Mouse (Mus musculus): ENCODE measurements at regions not wholly inside any gene's neighbourhood (a gene's known extent, or its start where the extent isn't known, plus 50 kb on each side); places are given as distances from the start of the nearest gene placed in this dataset.
A peak's percentile ranks its signal among the peaks of the same experiment; 100 is the strongest.

- Histone ChIP-seq H3K27ac (ENCODE audit: insufficient read depth, low read length) (no peak overlapping the region), H3K9me3 (replicated peaks; ENCODE audit: control insufficient read depth, insufficient read depth, low read length, poor library complexity, severe bottlenecking) (peaks cover 12% of the 10 kb centered on the region), H3K36me3 (ENCODE audit: control insufficient read depth, insufficient read depth, low read length, poor library complexity, severe bottlenecking) (no peaks in the 10 kb centered on the region), H3K9ac (ENCODE audit: low read depth, poor library complexity, severe bottlenecking) (no peak overlapping the region), H3K4me3 (ENCODE audit: low read depth, low read length) (no peak overlapping the region), H3K27me3 (ENCODE audit: control insufficient read depth, insufficient read depth, low read length, poor library complexity, severe bottlenecking) (no peaks in the 10 kb centered on the region), H3K4me1 (ENCODE audit: control insufficient read depth, insufficient read depth, low read length) (no peaks in the 10 kb centered on the region)
- no peak for TF ChIP-seq POLR2A (IDR thresholded peaks at IDR 0.05; ENCODE audit: insufficient read depth, low read length)
- TF ChIP-seq EP300 (IDR thresholded peaks at IDR 0.05; ENCODE audit: insufficient read depth, low read depth, low read length): no peak
- TF ChIP-seq CTCF (IDR thresholded peaks at IDR 0.05; ENCODE audit: low read depth, low read length): no peak
Observed at GRCm38 (mm10) chr6:49893113-49893512, 70.6 kb downstream of the Npy start.

DNA sequence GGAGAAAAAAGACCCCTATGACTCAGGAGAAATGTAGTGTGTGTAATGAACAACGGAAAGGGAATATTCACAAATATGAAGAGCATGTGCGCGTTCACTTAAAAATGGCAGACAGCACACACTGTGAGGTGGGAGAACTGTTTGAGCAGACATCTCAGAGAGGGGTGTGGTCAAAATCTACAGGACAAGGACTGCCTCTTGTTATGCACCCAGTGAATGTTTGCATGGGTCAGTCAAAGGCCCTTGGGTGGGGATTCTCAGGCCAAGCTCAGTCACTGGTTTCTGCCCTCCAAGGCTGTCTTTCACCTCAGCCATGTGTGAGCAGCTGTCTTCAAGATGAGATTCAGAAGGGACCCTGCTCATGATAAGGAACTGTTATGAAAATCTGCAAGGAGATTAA, 76.6 kb downstream of the Npy start:
- TF ChIP-seq CTCF (IDR thresholded peaks at IDR 0.05; ENCODE audit: low read depth, low read length): no peak
- TF ChIP-seq EP300 (IDR thresholded peaks at IDR 0.05; ENCODE audit: insufficient read depth, low read depth, low read length): no peak
- no peak for TF ChIP-seq POLR2A (IDR thresholded peaks at IDR 0.05; ENCODE audit: insufficient read depth, low read length)
- H3K4me1 ChIP-seq (ENCODE audit: control insufficient read depth, insufficient read depth, low read length): no peaks in the 10 kb centered on the region
- no peak overlapping the region for H3K4me3 ChIP-seq (ENCODE audit: low read depth, low read length)
- no peak overlapping the region for H3K27ac ChIP-seq (ENCODE audit: insufficient read depth, low read length)
- no peaks in the 10 kb centered on the region for H3K36me3 ChIP-seq (ENCODE audit: control insufficient read depth, insufficient read depth, low read length, poor library complexity, severe bottlenecking)
- H3K27me3 ChIP-seq (ENCODE audit: control insufficient read depth, insufficient read depth, low read length, poor library complexity, severe bottlenecking): no peaks in the 10 kb centered on the region
- no peak overlapping the region for H3K9ac ChIP-seq (ENCODE audit: low read depth, poor library complexity, severe bottlenecking)
- H3K9me3 ChIP-seq (replicated peaks; ENCODE audit: control insufficient read depth, insufficient read depth, low read length, poor library complexity, severe bottlenecking): peaks cover 8% of the 10 kb centered on the region

- no peak overlapping the region for H3K27ac ChIP-seq (ENCODE audit: insufficient read depth, low read length)
- no peaks in the 10 kb centered on the region for H3K27me3 ChIP-seq (ENCODE audit: control insufficient read depth, insufficient read depth, low read length, poor library complexity, severe bottlenecking)
- TF ChIP-seq POLR2A (IDR thresholded peaks at IDR 0.05; ENCODE audit: insufficient read depth, low read length) (no peak), CTCF (IDR thresholded peaks at IDR 0.05; ENCODE audit: low read depth, low read length) (no peak), EP300 (IDR thresholded peaks at IDR 0.05; ENCODE audit: insufficient read depth, low read depth, low read length) (no peak)
- no peak overlapping the region for H3K9ac ChIP-seq (ENCODE audit: low read depth, poor library complexity, severe bottlenecking)
- no peaks in the 10 kb centered on the region for H3K36me3 ChIP-seq (ENCODE audit: control insufficient read depth, insufficient read depth, low read length, poor library complexity, severe bottlenecking)
- H3K9me3 ChIP-seq (replicated peaks; ENCODE audit: control insufficient read depth, insufficient read depth, low read length, poor library complexity, severe bottlenecking): no peaks in the 10 kb centered on the region
- H3K4me3 ChIP-seq (ENCODE audit: low read depth, low read length): no peak overlapping the region
- H3K4me1 ChIP-seq (ENCODE audit: control insufficient read depth, insufficient read depth, low read length): no peaks in the 10 kb centered on the region
Observed at GRCm38 (mm10) chr6:49901512-49901911, 79.0 kb downstream of the Npy start.

GRCm38 (mm10) chr6:49904001-49904400, 81.5 kb downstream of the Npy start:
- no peak overlapping the region for H3K27ac ChIP-seq (ENCODE audit: insufficient read depth, low read length)
- TF ChIP-seq CTCF (IDR thresholded peaks at IDR 0.05; ENCODE audit: low read depth, low read length): no peak
- TF ChIP-seq POLR2A (IDR thresholded peaks at IDR 0.05; ENCODE audit: insufficient read depth, low read length): no peak
- no peak overlapping the region for H3K9ac ChIP-seq (ENCODE audit: low read depth, poor library complexity, severe bottlenecking)
- H3K4me3 ChIP-seq (ENCODE audit: low read depth, low read length): no peak overlapping the region
- no peaks in the 10 kb centered on the region for H3K9me3 ChIP-seq (replicated peaks; ENCODE audit: control insufficient read depth, insufficient read depth, low read length, poor library complexity, severe bottlenecking)
- H3K4me1 ChIP-seq (ENCODE audit: control insufficient read depth, insufficient read depth, low read length): no peaks in the 10 kb centered on the region
- H3K27me3 ChIP-seq (ENCODE audit: control insufficient read depth, insufficient read depth, low read length, poor library complexity, severe bottlenecking): no peaks in the 10 kb centered on the region
- H3K36me3 ChIP-seq (ENCODE audit: control insufficient read depth, insufficient read depth, low read length, poor library complexity, severe bottlenecking): no peaks in the 10 kb centered on the region

GRCm38 (mm10) chr6:49906456-49906855, 83.9 kb downstream of the Npy start:
- no peaks in the 10 kb centered on the region for H3K36me3 ChIP-seq (ENCODE audit: control insufficient read depth, insufficient read depth, low read length, poor library complexity, severe bottlenecking)
- H3K27ac ChIP-seq (ENCODE audit: insufficient read depth, low read length): no peak overlapping the region
- no peaks in the 10 kb centered on the region for H3K27me3 ChIP-seq (ENCODE audit: control insufficient read depth, insufficient read depth, low read length, poor library complexity, severe bottlenecking)
- no peaks in the 10 kb centered on the region for H3K4me1 ChIP-seq (ENCODE audit: control insufficient read depth, insufficient read depth, low read length)
- H3K4me3 ChIP-seq (ENCODE audit: low read depth, low read length): no peak overlapping the region
- no peak overlapping the region for H3K9ac ChIP-seq (ENCODE audit: low read depth, poor library complexity, severe bottlenecking)
- H3K9me3 ChIP-seq (replicated peaks; ENCODE audit: control insufficient read depth, insufficient read depth, low read length, poor library complexity, severe bottlenecking): no peaks in the 10 kb centered on the region
- TF ChIP-seq CTCF (IDR thresholded peaks at IDR 0.05; ENCODE audit: low read depth, low read length) (no peak), EP300 (IDR thresholded peaks at IDR 0.05; ENCODE audit: insufficient read depth, low read depth, low read length) (no peak), POLR2A (IDR thresholded peaks at IDR 0.05; ENCODE audit: insufficient read depth, low read length) (no peak)

DNA sequence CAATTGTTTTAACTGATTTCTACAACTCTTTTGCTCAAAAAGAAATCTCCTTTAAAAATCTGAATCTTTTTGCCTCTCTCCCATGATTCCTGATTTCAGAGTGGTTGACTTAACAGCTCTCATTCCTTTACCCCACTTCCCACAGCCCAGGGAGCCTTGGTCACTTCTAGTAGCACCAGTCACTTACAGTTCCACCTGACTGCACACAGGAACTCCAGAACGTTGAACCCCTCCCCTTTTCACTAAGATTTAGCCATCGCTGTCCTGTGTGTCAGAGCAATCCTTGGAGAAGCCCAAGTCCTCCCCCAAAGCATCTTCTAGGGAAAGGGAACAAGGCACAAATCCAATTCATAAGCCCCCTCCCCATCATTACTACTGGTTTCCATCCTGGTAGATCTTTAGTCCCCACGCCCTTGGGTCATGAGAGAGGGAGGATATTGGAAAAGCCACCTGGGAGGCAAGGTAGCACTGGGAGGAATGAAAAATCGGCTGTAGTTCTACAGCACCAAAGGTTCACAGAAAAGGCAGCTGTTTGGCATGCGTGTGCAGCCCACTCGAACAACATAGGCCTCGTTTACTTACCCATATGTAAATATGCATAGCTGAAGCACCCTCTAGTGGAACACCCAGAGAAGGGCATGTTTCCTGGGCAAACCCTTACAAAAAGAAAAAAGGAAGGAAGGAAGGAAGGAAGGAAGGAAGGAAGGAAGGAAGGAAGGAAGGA, 96.7 kb downstream of the Npy start:
- H3K27ac ChIP-seq (ENCODE audit: insufficient read depth, low read length): no peak overlapping the region
- H3K4me3 ChIP-seq (ENCODE audit: low read depth, low read length): no peak overlapping the region
- no peaks in the 10 kb centered on the region for H3K36me3 ChIP-seq (ENCODE audit: control insufficient read depth, insufficient read depth, low read length, poor library complexity, severe bottlenecking)
- H3K27me3 ChIP-seq (ENCODE audit: control insufficient read depth, insufficient read depth, low read length, poor library complexity, severe bottlenecking): no peaks in the 10 kb centered on the region
- H3K9ac ChIP-seq (ENCODE audit: low read depth, poor library complexity, severe bottlenecking): no peak overlapping the region
- peak; percentile 21 for TF ChIP-seq CTCF (IDR thresholded peaks at IDR 0.05; ENCODE audit: low read depth, low read length)
- TF ChIP-seq POLR2A (IDR thresholded peaks at IDR 0.05; ENCODE audit: insufficient read depth, low read length): no peak
- no peaks in the 10 kb centered on the region for H3K4me1 ChIP-seq (ENCODE audit: control insufficient read depth, insufficient read depth, low read length)
- H3K9me3 ChIP-seq (replicated peaks; ENCODE audit: control insufficient read depth, insufficient read depth, low read length, poor library complexity, severe bottlenecking): no peaks in the 10 kb centered on the region

Measured in ES-Bruce4 (cell line).